Mouse (Mus musculus): Measurements from ENCODE around the gene Adh4. TPM values are rescaled to one million over a fixed set of nuclear protein-coding genes. Genes with fewer than 3 reads are reported as not detected.
"Not testable (repeated sequence)": the region's sequence is repeated elsewhere in the genome, so short reads cannot be mapped to it uniquely, and the experiment has no call there.

The Adh4 gene
- total RNA-seq (2014; fragmentation: Nextera tagmentation) (not detected in 2 replicates), total RNA-seq (2017) (not detected in 2 replicates), polyA plus RNA-seq (2012) (not detected in 2 replicates)

GRCm38 (mm10) chr3:138415121-138415690 is at the start of gene Adh4:
Gene Adh4 (plus strand): TSS chr3:138415466.
- no peaks in the 10 kb centered on the region for H3K4me1 ChIP-seq (ENCODE audit: insufficient read depth, low read depth, low read length)
- ATAC-seq (ENCODE audit: extremely low read depth, insufficient number of reproducible peaks, low FRiP score, poor library complexity, severe bottlenecking) (no peak), DNase-seq (ENCODE audit: low spot score) (no peak)
- no peak within 1 kb of the TSS for H3K4me3 ChIP-seq (ENCODE audit: low read depth, low read length)
- H3K27me3 ChIP-seq (ENCODE audit: insufficient read depth, low read length), result no peaks in the 10 kb centered on the region; the same call in 1 of the 2 replicates
- TF ChIP-seq POLR2AphosphoS5 (IDR thresholded peaks at IDR 0.05; ENCODE audit: insufficient replicate concordance, low read depth, low read length) (no peak), TAL1 (conservative IDR thresholded peaks at IDR 0.05; ENCODE audit: low read depth, low read length) (no peak), GATA2 (IDR thresholded peaks at IDR 0.05; ENCODE audit: borderline replicate concordance, low read depth, low read length) (no peak), CTCF (IDR thresholded peaks at IDR 0.05; ENCODE audit: low read depth, low read length) (no peak), GATA1 (IDR thresholded peaks at IDR 0.05; ENCODE audit: borderline replicate concordance, low read length) (no peak)
- no peaks in the 10 kb centered on the region for H3K36me3 ChIP-seq (replicated peaks)
- no peaks in the 10 kb centered on the region for H3K9me3 ChIP-seq (replicated peaks)

GRCm38 (mm10) chr3:138366181-138366580 is 49.1 kb upstream of the Adh4 start:
- TF ChIP-seq GATA1 (IDR thresholded peaks at IDR 0.05; ENCODE audit: borderline replicate concordance, low read length), result no peak
- no peak for TF ChIP-seq CTCF (IDR thresholded peaks at IDR 0.05; ENCODE audit: low read depth, low read length)
- no peak for TF ChIP-seq GATA2 (IDR thresholded peaks at IDR 0.05; ENCODE audit: borderline replicate concordance, low read depth, low read length)
- TF ChIP-seq POLR2AphosphoS5 (IDR thresholded peaks at IDR 0.05; ENCODE audit: insufficient replicate concordance, low read depth, low read length), result no peak
- no peak for TF ChIP-seq TAL1 (conservative IDR thresholded peaks at IDR 0.05; ENCODE audit: low read depth, low read length)
- H3K27me3 ChIP-seq (ENCODE audit: insufficient read depth, low read length), result peaks cover 6% of the 10 kb centered on the region

GRCm38 (mm10) chr3:138369546-138369945 is 45.7 kb upstream of the Adh4 start:
- Histone ChIP-seq H3K4me1 (ENCODE audit: insufficient read depth, low read depth, low read length) (no peaks in the 10 kb centered on the region), H3K4me3 (ENCODE audit: low read depth, low read length) (no peak overlapping the region), H3K27me3 (ENCODE audit: insufficient read depth, low read length) (peaks cover 2% of the 10 kb centered on the region; the same call in 1 of the 2 replicates), H3K36me3 (replicated peaks) (no peaks in the 10 kb centered on the region), H3K9me3 (replicated peaks) (no peaks in the 10 kb centered on the region)
- DNase-seq (ENCODE audit: low spot score) (no peak), ATAC-seq (ENCODE audit: extremely low read depth, insufficient number of reproducible peaks, low FRiP score, poor library complexity, severe bottlenecking) (no peak)
- TF ChIP-seq CTCF (IDR thresholded peaks at IDR 0.05; ENCODE audit: low read depth, low read length), result no peak

More at GRCm38 (mm10) chr3:138366181-138366580, 49.1 kb upstream of the Adh4 start:
- Histone ChIP-seq H3K4me1 (ENCODE audit: insufficient read depth, low read depth, low read length) (no peaks in the 10 kb centered on the region), H3K9me3 (replicated peaks) (no peaks in the 10 kb centered on the region), H3K36me3 (replicated peaks) (no peaks in the 10 kb centered on the region), H3K4me3 (ENCODE audit: low read depth, low read length) (no peak overlapping the region)
- DNase-seq (ENCODE audit: low spot score), result no peak
- no peak for ATAC-seq (ENCODE audit: extremely low read depth, insufficient number of reproducible peaks, low FRiP score, poor library complexity, severe bottlenecking)

- not testable (repeated sequence) for H3K4me1 ChIP-seq (ENCODE audit: insufficient read depth, low read depth, low read length); H3K36me3 ChIP-seq (replicated peaks); H3K9me3 ChIP-seq (replicated peaks); ATAC-seq (ENCODE audit: extremely low read depth, insufficient number of reproducible peaks, low FRiP score, poor library complexity, severe bottlenecking); H3K4me3 ChIP-seq (ENCODE audit: low read depth, low read length); DNase-seq (ENCODE audit: low spot score); H3K27me3 ChIP-seq (ENCODE audit: insufficient read depth, low read length)
These were observed 45.0 kb upstream of the Adh4 start for GRCm38 (mm10) chr3:138370289-138370688.

- peaks cover 3% of the 10 kb centered on the region; the same call in 1 of the 2 replicates for H3K27me3 ChIP-seq (ENCODE audit: insufficient read depth, low read length)
- H3K4me1 ChIP-seq (ENCODE audit: insufficient read depth, low read depth, low read length), result no peaks in the 10 kb centered on the region
- TF ChIP-seq CTCF (IDR thresholded peaks at IDR 0.05; ENCODE audit: low read depth, low read length), result no peak
- H3K9me3 ChIP-seq (replicated peaks), result no peaks in the 10 kb centered on the region
- no peak overlapping the region for H3K4me3 ChIP-seq (ENCODE audit: low read depth, low read length)
- ATAC-seq (ENCODE audit: extremely low read depth, insufficient number of reproducible peaks, low FRiP score, poor library complexity, severe bottlenecking) (no peak), DNase-seq (ENCODE audit: low spot score) (no peak)
- H3K36me3 ChIP-seq (replicated peaks), result no peaks in the 10 kb centered on the region
These were observed 41.3 kb upstream of the Adh4 start for GRCm38 (mm10) chr3:138373920-138374319.

GRCm38 (mm10) chr3:138375148-138375547 is 40.1 kb upstream of the Adh4 start:
- no peaks in the 10 kb centered on the region for H3K4me1 ChIP-seq (ENCODE audit: insufficient read depth, low read depth, low read length)
- no peaks in the 10 kb centered on the region for H3K9me3 ChIP-seq (replicated peaks)
- no peak for TF ChIP-seq GATA1 (IDR thresholded peaks at IDR 0.05; ENCODE audit: borderline replicate concordance, low read length)
- no peak for TF ChIP-seq GATA2 (IDR thresholded peaks at IDR 0.05; ENCODE audit: borderline replicate concordance, low read depth, low read length)
- no peak for TF ChIP-seq POLR2AphosphoS5 (IDR thresholded peaks at IDR 0.05; ENCODE audit: insufficient replicate concordance, low read depth, low read length)
- TF ChIP-seq CTCF (IDR thresholded peaks at IDR 0.05; ENCODE audit: low read depth, low read length), result no peak
- no peak for TF ChIP-seq TAL1 (conservative IDR thresholded peaks at IDR 0.05; ENCODE audit: low read depth, low read length)
- H3K4me3 ChIP-seq (ENCODE audit: low read depth, low read length), result no peak overlapping the region
- no peak for DNase-seq (ENCODE audit: low spot score)
- peaks cover 3% of the 10 kb centered on the region; the same call in 1 of the 2 replicates for H3K27me3 ChIP-seq (ENCODE audit: insufficient read depth, low read length)
- no peaks in the 10 kb centered on the region for H3K36me3 ChIP-seq (replicated peaks)
- no peak for ATAC-seq (ENCODE audit: extremely low read depth, insufficient number of reproducible peaks, low FRiP score, poor library complexity, severe bottlenecking)

GRCm38 (mm10) chr3:138381133-138381532 is 34.1 kb upstream of the Adh4 start:
- H3K36me3 ChIP-seq (replicated peaks), result no peaks in the 10 kb centered on the region
- ATAC-seq (ENCODE audit: extremely low read depth, insufficient number of reproducible peaks, low FRiP score, poor library complexity, severe bottlenecking), result no peak
- DNase-seq (ENCODE audit: low spot score), result no peak

More at GRCm38 (mm10) chr3:138381133-138381532, 34.1 kb upstream of the Adh4 start:
- TF ChIP-seq GATA2 (IDR thresholded peaks at IDR 0.05; ENCODE audit: borderline replicate concordance, low read depth, low read length) (no peak), GATA1 (IDR thresholded peaks at IDR 0.05; ENCODE audit: borderline replicate concordance, low read length) (no peak), POLR2AphosphoS5 (IDR thresholded peaks at IDR 0.05; ENCODE audit: insufficient replicate concordance, low read depth, low read length) (no peak), CTCF (IDR thresholded peaks at IDR 0.05; ENCODE audit: low read depth, low read length) (no peak), TAL1 (conservative IDR thresholded peaks at IDR 0.05; ENCODE audit: low read depth, low read length) (no peak)
- Histone ChIP-seq H3K4me1 (ENCODE audit: insufficient read depth, low read depth, low read length) (no peaks in the 10 kb centered on the region), H3K9me3 (replicated peaks) (no peaks in the 10 kb centered on the region), H3K4me3 (ENCODE audit: low read depth, low read length) (no peak overlapping the region), H3K27me3 (ENCODE audit: insufficient read depth, low read length) (peaks cover 3% of the 10 kb centered on the region; the same call in 1 of the 2 replicates)
